In the genomic region with DNA sequence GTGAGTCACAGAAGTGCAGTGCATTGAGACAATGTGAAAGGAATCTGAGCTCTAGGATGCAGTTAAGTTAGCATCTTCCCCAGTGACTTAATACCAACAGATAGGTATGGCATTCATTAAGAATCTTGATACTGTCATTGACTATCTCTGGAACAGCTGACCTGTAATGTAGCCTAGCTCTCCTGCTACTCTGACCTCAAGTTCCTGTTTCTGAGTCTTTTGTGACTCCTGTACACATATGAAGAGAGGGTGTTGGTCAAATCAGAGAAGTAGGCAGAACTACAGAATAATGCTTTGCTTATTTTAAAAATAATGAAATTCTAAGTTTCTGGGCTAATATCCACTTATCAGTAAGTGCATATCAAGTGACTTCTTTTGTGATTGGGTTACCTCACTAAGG, we compare ENCODE assay signal across 20 mouse cellular contexts. TPM values are rescaled to one million over a fixed set of nuclear protein-coding genes. Genes with fewer than 3 reads are reported as not detected.
DNase-seq lines count a peak whose midpoint lies in the region; ATAC-seq lines count a peak whose summit lies in the region.
"Had no signal": no experiment of that assay in that cellular context is flagged by ENCODE, and none has a peak within 500 bp of the region (broad histone marks: within the 10 kb centered on the region; RNA-seq: fewer than 3 reads in every experiment).

No protein-coding gene starts in this region.

- 0 out of 4 replicates have a peak, but pooled peaks have one; percentile 56 to 58 for ATAC-seq in hematopoietic stem cell, adult 5-6 weeks (replicated peaks in 1 of 2; ENCODE audit: insufficient read depth in 1 of 2, low FRiP score in 2 of 2, low TSS enrichment in 1 of 2, low read depth in 1 of 2, poor library complexity in 2 of 2, severe bottlenecking in 2 of 2)
- ATAC-seq in monocyte, adult 5-6 weeks (replicated peaks; ENCODE audit: insufficient number of reproducible peaks, low FRiP score, low TSS enrichment, poor library complexity, severe bottlenecking) = 0 out of 2 replicates have a peak, but pooled peaks have one; percentile 32
- ATAC-seq: forebrain, embryonic 13.5 days; forebrain, embryonic 16.5 days; hindbrain, embryonic 16.5 days; intestine, embryonic 15.5 days; Patski had no signal

- DNase-seq in 3T3-L1 (ENCODE audit: low read depth, low spot score) (peak; percentile 32), A20 (ENCODE audit: low read depth, low spot score) (peak; percentile 42)
- DNase-seq in spleen, adult 12 weeks (ENCODE audit: low spot score) = no peak
- no peak for DNase-seq in cerebellum, postnatal 14 days
- DNase-seq in right cerebral cortex, postnatal 36 days (ENCODE audit: low spot score in 2 of 2) = no peak
- DNase-seq: adrenal gland, postnatal 10 days; adrenal gland, postnatal 36 days; B cell, adult 2 months; cerebellum, adult 2 months; cerebellum, adult 9-11 months; cerebellum, postnatal 36 days; gastrocnemius, postnatal 14 days; heart, adult 2 months had no signal

RNA-seq across cellular contexts. Expression of gene Pdgfc, which starts 17.9 kb away (rescaled TPM):
- 0.31 TPM in 1 of 2 replicates, not detected in the other for total RNA-seq in hematopoietic stem cell, adult 5-6 weeks (2017)
- total RNA-seq in monocyte, adult 5-6 weeks (2017) = 0.86 TPM in 1 of 3 replicates, not detected in the others

Comparison
In these comparisons a context has a peak if more than half of its experiments do, and no peak if none do; other contexts are left out.
1. DNase-seq: peak in 3T3-L1 (single experiment) and A20 (single experiment); none in spleen, adult 12 weeks (single experiment), cerebellum, postnatal 14 days (0 of 2) and right cerebral cortex, postnatal 36 days (0 of 2).